8 mouse cellular contexts compared by ENCODE assay signal in genomic region chr11:113539502-113540209, GRCm38 (mm10).
DNase-seq lines count a peak whose midpoint lies in the region; ATAC-seq lines count a peak whose summit lies in the region.

No protein-coding gene starts in this region.

- ATAC-seq in frontal cortex, adult (ENCODE audit: low TSS enrichment), result peak; percentile 65; the same call in 1 of the 2 replicates
- ATAC-seq in forebrain, embryonic 11.5 days (replicated peaks; ENCODE audit: low FRiP score), result peak; percentile 66; the same call in 1 of the 2 replicates
- peak; percentile 72 for ATAC-seq in lung, embryonic 15.5 days (ENCODE audit: borderline replicate concordance, extremely low read depth, low FRiP score, low TSS enrichment)

- H3K36me3 ChIP-seq in forebrain, embryonic 11.5 days (ENCODE audit: control insufficient read depth, insufficient read depth, low read length), result no peaks in the 10 kb centered on the region
- H3K36me3 ChIP-seq in hindbrain, embryonic 10.5 days, result no peaks in the 10 kb centered on the region
- no peaks in the 10 kb centered on the region for H3K36me3 ChIP-seq in lung, embryonic 15.5 days

- no peak overlapping the region for H3K27ac ChIP-seq in forebrain, embryonic 11.5 days (ENCODE audit: low read depth, low read length)
- peak overlapping the region; percentile 73 for H3K27ac ChIP-seq in hindbrain, embryonic 10.5 days
- no peak overlapping the region for H3K27ac ChIP-seq in lung, embryonic 15.5 days

- DNase-seq in frontal cortex, postnatal 25 days (ENCODE audit: low spot score in 2 of 2), result no peak
- peak; percentile 59 for DNase-seq in forebrain, embryonic 11.5 days (ENCODE audit: low spot score)
- peak; percentile 43 for DNase-seq in hindbrain, embryonic 10.5 days (ENCODE audit: low spot score)
- DNase-seq in right cerebral cortex, postnatal 10 days (ENCODE audit: low spot score in 2 of 2), result peak; percentile 82 to 84
- no peak for DNase-seq in urinary bladder, postnatal 14 days (ENCODE audit: low spot score)
- no peak for DNase-seq in kidney, postnatal 10 days

- no peaks in the 10 kb centered on the region for H3K9me3 ChIP-seq in forebrain, embryonic 11.5 days (ENCODE audit: control insufficient read depth, low read length)
- peaks cover 8% of the 10 kb centered on the region; the same call in 1 of the 2 replicates for H3K9me3 ChIP-seq in hindbrain, embryonic 10.5 days
- no peaks in the 10 kb centered on the region for H3K9me3 ChIP-seq in lung, embryonic 15.5 days

- 74% methylated on average over 14 of the region's 15 CpGs for WGBS in forebrain, embryonic 11.5 days
- WGBS in hindbrain, embryonic 10.5 days, result 61% methylated on average over 15 of the region's 15 CpGs
- WGBS in lung, embryonic 15.5 days, result 42% methylated on average over 15 of the region's 15 CpGs

- no peak overlapping the region for H3K9ac ChIP-seq in forebrain, embryonic 11.5 days (ENCODE audit: low read length)
- H3K9ac ChIP-seq in lung, embryonic 15.5 days, result no peak overlapping the region

- H3K4me1 ChIP-seq in forebrain, embryonic 11.5 days (replicated peaks; ENCODE audit: control insufficient read depth, insufficient read depth, low read length), result no peaks in the 10 kb centered on the region
- H3K4me1 ChIP-seq in hindbrain, embryonic 10.5 days (replicated peaks), result peaks cover 7% of the 10 kb centered on the region
- H3K4me1 ChIP-seq in lung, embryonic 15.5 days, result peaks cover 7% of the 10 kb centered on the region; the same call in 1 of the 2 replicates

- no peaks in the 10 kb centered on the region for H3K27me3 ChIP-seq in forebrain, embryonic 11.5 days (ENCODE audit: control insufficient read depth, insufficient read depth, low read length)
- no peaks in the 10 kb centered on the region for H3K27me3 ChIP-seq in hindbrain, embryonic 10.5 days (ENCODE audit: insufficient read depth, poor library complexity, severe bottlenecking)
- no peaks in the 10 kb centered on the region for H3K27me3 ChIP-seq in lung, embryonic 15.5 days

- no peak overlapping the region for H3K4me3 ChIP-seq in forebrain, embryonic 11.5 days (ENCODE audit: low read depth, low read length)
- H3K4me3 ChIP-seq in hindbrain, embryonic 10.5 days, result no peak overlapping the region
- H3K4me3 ChIP-seq in lung, embryonic 15.5 days, result no peak overlapping the region

- H3K4me2 ChIP-seq in forebrain, embryonic 11.5 days (ENCODE audit: low read depth, low read length, severe bottlenecking), result no peak overlapping the region
- H3K4me2 ChIP-seq in lung, embryonic 15.5 days, result no peak overlapping the region

Comparison
In these comparisons a context has a peak if more than half of its experiments do, and no peak if none do; other contexts are left out.
1. DNase-seq: peak in forebrain, embryonic 11.5 days (single experiment), hindbrain, embryonic 10.5 days (single experiment) and right cerebral cortex, postnatal 10 days (2 of 2); none in frontal cortex, postnatal 25 days (0 of 2), urinary bladder, postnatal 14 days (single experiment) and kidney, postnatal 10 days (single experiment).
2. Peak in every context shown above with its lines, with median percentiles within 50 percentile points of each other: ATAC-seq.